Mouse (Mus musculus): ENCODE data around the gene Ptk7.

Gene Ptk7

GRCm38 (mm10) chr17:46555673-46556583 is 73.4 kb downstream of the Ptk7 start, which contains the start of gene Srf:
Gene Srf, minus strand, starts transcription at chr17:46556175.
- under 1% methylated on average over 80 of the region's 87 CpGs for WGBS

GRCm38 (mm10) chr17:46554977-46555672 is 74.2 kb downstream of the Ptk7 start:
- WGBS, result under 1% methylated on average over 75 of the region's 75 CpGs

- WGBS, result under 1% methylated on average over 11 of the region's 11 CpGs
These were observed 74.7 kb downstream of the Ptk7 start for GRCm38 (mm10) chr17:46554646-46554976.

GRCm38 (mm10) chr17:46553926-46554325 is 75.4 kb downstream of the Ptk7 start:
- WGBS, result 40% methylated on average over 3 of the region's 3 CpGs

- 32% methylated on average over 11 of the region's 11 CpGs for WGBS
These were observed 75.8 kb downstream of the Ptk7 start for GRCm38 (mm10) chr17:46553469-46553868.

GRCm38 (mm10) chr17:46552841-46553423 is 76.4 kb downstream of the Ptk7 start:
- under 1% methylated on average over 24 of the region's 24 CpGs for WGBS

GRCm38 (mm10) chr17:46552151-46552550 is 77.2 kb downstream of the Ptk7 start:
- WGBS, result 70% methylated on average over 7 of the region's 7 CpGs

- 73% methylated on average over 6 of the region's 6 CpGs for WGBS
These were observed 77.9 kb downstream of the Ptk7 start for GRCm38 (mm10) chr17:46551369-46551768.

GRCm38 (mm10) chr17:46550904-46551303 is 78.4 kb downstream of the Ptk7 start:
- 91% methylated on average over 7 of the region's 7 CpGs for whole genome bisulfite sequencing

- WGBS, result 65% methylated on average over 9 of the region's 9 CpGs
These were observed 79.7 kb downstream of the Ptk7 start for GRCm38 (mm10) chr17:46549642-46550041.

- 36% methylated on average over 5 of the region's 8 CpGs for WGBS
These were observed 80.1 kb downstream of the Ptk7 start for GRCm38 (mm10) chr17:46549193-46549592.

- 54% methylated on average over 11 of the region's 11 CpGs for WGBS
These were observed 80.6 kb downstream of the Ptk7 start for GRCm38 (mm10) chr17:46548741-46549140.

GRCm38 (mm10) chr17:46547923-46548322 is 81.4 kb downstream of the Ptk7 start:
- WGBS, result 28% methylated on average over 3 of the region's 3 CpGs

GRCm38 (mm10) chr17:46546995-46547394 is 82.3 kb downstream of the Ptk7 start:
- WGBS, result 26% methylated on average over 8 of the region's 8 CpGs

- 21% methylated on average over 7 of the region's 7 CpGs for WGBS
These were observed 82.7 kb downstream of the Ptk7 start for GRCm38 (mm10) chr17:46546591-46546990.

GRCm38 (mm10) chr17:46545813-46546564 is 83.3 kb downstream of the Ptk7 start, which contains the start of gene Cul9:
Gene Cul9, minus strand, starts transcription at chr17:46546388.
- WGBS, result 2% methylated on average over 49 of the region's 49 CpGs

- 57% methylated on average over 12 of the region's 12 CpGs for WGBS
These were observed 85.6 kb downstream of the Ptk7 start for GRCm38 (mm10) chr17:46543661-46544060.

GRCm38 (mm10) chr17:46525579-46526307 is 103.6 kb downstream of the Ptk7 start:
- WGBS, result 39% methylated on average over 12 of the region's 12 CpGs

- 89% methylated on average over 10 of the region's 10 CpGs for WGBS
These were observed 104.2 kb downstream of the Ptk7 start for GRCm38 (mm10) chr17:46525065-46525464.

GRCm38 (mm10) chr17:46521963-46522668 is 107.2 kb downstream of the Ptk7 start:
- WGBS, result 55% methylated on average over 24 of the region's 24 CpGs
